Mouse (Mus musculus) CH12.LX (cell line): ENCODE measurements around the gene Stag3. TPM values are rescaled to one million over a fixed set of nuclear protein-coding genes. Genes with fewer than 3 reads are reported as not detected.

Source experiments
- DNase-seq: peaks from one replicate; pipeline ENCODE4 v3.0.0-alpha.2; 2013; ENCODE audit errors: extremely low read depth
- H3K27ac ChIP-seq: 2 replicates; pipeline ENCODE4 v1.5.1; 2012; ENCODE audit warnings: low read depth, mild to moderate bottlenecking, control low read depth, moderate library complexity; ENCODE audit not compliant: insufficient read depth
- H3K27me3 ChIP-seq: replicated peaks from 2 replicates; pipeline ENCODE3; 2012; ENCODE audit warnings: inconsistent platforms
- H3K36me3 ChIP-seq, 2 experiments: replicated peaks in 1 of 2; 2 replicates each; pipeline versions ENCODE3 to v1.6.1; 2012; ENCODE audit warnings: inconsistent platforms in 1 of 2, low read length in 1 of 2, mild to moderate bottlenecking in 1 of 2, mixed read lengths in 1 of 2, moderate library complexity in 1 of 2; ENCODE audit not compliant: control insufficient read depth in 1 of 2, insufficient read depth in 1 of 2
- H3K4me1 ChIP-seq, 2 experiments: 2 replicates each; pipeline ENCODE4 v1.6.1; 2012; ENCODE audit warnings: inconsistent platforms in 1 of 2, moderate library complexity in 1 of 2; ENCODE audit not compliant: insufficient read depth in 2 of 2, control insufficient read depth in 1 of 2
- H3K4me2 ChIP-seq: 2 replicates; pipeline ENCODE4 v1.6.1; 2012; ENCODE audit warnings: low read depth, mild to moderate bottlenecking, control low read depth; ENCODE audit not compliant: poor library complexity, insufficient read depth, severe bottlenecking
- H3K4me3 ChIP-seq, 3 experiments: fragments of 150-350 bp in 1 of 3; sonication (generic) in 1 of 3; replicated peaks in 1 of 3; 2 replicates each; pipeline versions ENCODE3 to v1.5.1; 2011 to 2012; ENCODE audit warnings: low read depth in 2 of 3, low read length in 2 of 3, mild to moderate bottlenecking in 2 of 3, moderate library complexity in 2 of 3, control low read depth in 1 of 3, improper control_type of control experiment in 1 of 3, inconsistent platforms in 1 of 3, mixed read lengths in 1 of 3; ENCODE audit not compliant: poor library complexity in 1 of 3
- H3K79me2 ChIP-seq: replicated peaks from 2 replicates; pipeline ENCODE4 v1.6.1; 2012; ENCODE audit warnings: mild to moderate bottlenecking, moderate library complexity; ENCODE audit not compliant: control insufficient read depth, poor library complexity, insufficient read depth, severe bottlenecking; ENCODE audit errors: extremely low read depth
- H3K9ac ChIP-seq: 2 replicates; pipeline ENCODE4 v1.6.1; 2012; ENCODE audit warnings: low read depth, mild to moderate bottlenecking, control low read depth, moderate library complexity; ENCODE audit not compliant: insufficient read depth
- H3K9me3 ChIP-seq: replicated peaks from 2 replicates; pipeline ENCODE3; 2012; ENCODE audit warnings: low read length, inconsistent platforms, mixed read lengths
- CHD1 ChIP-seq: IDR thresholded peaks from 2 replicates; pipeline ENCODE4 v1.6.1; 2012; ENCODE audit warnings: low read depth, low read length, improper control_type of control experiment, inconsistent platforms
- CHD2 ChIP-seq: IDR thresholded peaks from 2 replicates; pipeline ENCODE4 v1.6.1; 2011; ENCODE audit warnings: low read length, improper control_type of control experiment
- CTCF ChIP-seq, 2 experiments: IDR thresholded peaks in 1 of 2; conservative IDR thresholded peaks in 1 of 2; 2 replicates each; pipeline ENCODE4 v1.5.1; 2011 to 2012; ENCODE audit warnings: low read depth in 2 of 2, low read length in 2 of 2, improper control_type of control experiment in 1 of 2, inconsistent platforms in 1 of 2, mild to moderate bottlenecking in 1 of 2, moderate library complexity in 1 of 2
- E2F4 ChIP-seq: IDR thresholded peaks from 2 replicates; pipeline ENCODE4 v1.6.1; 2011; ENCODE audit warnings: low read depth, low read length, improper control_type of control experiment; ENCODE audit not compliant: insufficient replicate concordance
- ELF1 ChIP-seq: IDR thresholded peaks from 2 replicates; pipeline ENCODE4 v1.6.1; 2014; ENCODE audit warnings: low read depth, mild to moderate bottlenecking, inconsistent platforms, low read length, improper control_type of control experiment
- ETS1 ChIP-seq: conservative IDR thresholded peaks from 2 replicates; pipeline ENCODE4 v1.6.1; 2012; ENCODE audit warnings: low read depth, mild to moderate bottlenecking, inconsistent platforms, low read length, improper control_type of control experiment, moderate library complexity
- IRF4 ChIP-seq: IDR thresholded peaks from 2 replicates; pipeline ENCODE4 v1.6.1; 2014; ENCODE audit warnings: low read depth, mild to moderate bottlenecking, inconsistent platforms, low read length, improper control_type of control experiment
- MAFK ChIP-seq: IDR thresholded peaks from 2 replicates; pipeline ENCODE4 v1.6.1; 2011; ENCODE audit warnings: low read length, improper control_type of control experiment; ENCODE audit not compliant: insufficient replicate concordance
- NELFE ChIP-seq: IDR thresholded peaks from 2 replicates; pipeline ENCODE4 v1.6.1; 2011; ENCODE audit warnings: low read depth, low read length, improper control_type of control experiment
- POLR2A ChIP-seq: IDR thresholded peaks from 2 replicates; pipeline ENCODE4 v1.6.1; 2011; ENCODE audit warnings: low read depth, mild to moderate bottlenecking, improper control_type of control experiment, low read length
- POLR2AphosphoS2 ChIP-seq: IDR thresholded peaks from 2 replicates; pipeline ENCODE4 v1.6.1; 2011; ENCODE audit warnings: low read depth, low read length, improper control_type of control experiment
- RCOR1 ChIP-seq: conservative IDR thresholded peaks from 2 replicates; pipeline ENCODE4 v1.6.1; 2012; ENCODE audit warnings: low read depth, mild to moderate bottlenecking, inconsistent platforms, low read length, improper control_type of control experiment
- TBP ChIP-seq: conservative IDR thresholded peaks from 2 replicates; pipeline ENCODE4 v1.6.1; 2011; ENCODE audit warnings: low read depth, low read length, improper control_type of control experiment
- TCF12 ChIP-seq: IDR thresholded peaks from 2 replicates; pipeline ENCODE4 v1.6.1; 2014; ENCODE audit warnings: low read depth, mild to moderate bottlenecking, inconsistent platforms, low read length, improper control_type of control experiment
- USF2 ChIP-seq: conservative IDR thresholded peaks from 2 replicates; pipeline ENCODE4 v1.6.1; 2011; ENCODE audit warnings: low read depth, low read length, improper control_type of control experiment
- ZKSCAN1 ChIP-seq: IDR thresholded peaks from 2 replicates; pipeline ENCODE4 v1.6.1; 2012; ENCODE audit warnings: low read depth, inconsistent platforms, low read length, improper control_type of control experiment, borderline replicate concordance
- ZNF384 ChIP-seq: IDR thresholded peaks from 2 replicates; pipeline ENCODE4 v1.6.1; 2012; ENCODE audit warnings: low read depth, low read length, improper control_type of control experiment, inconsistent platforms
- dilution Hi-C: fragments of 300-500 bp; cut with MboI; formaldehyde crosslinking; loops from 2 replicates; pipeline ENCODE4 v1.14.3; 2020; ENCODE audit warnings: low sequenced_read_pairs; ENCODE audit not compliant: extremely low pct_unique_long_range_greater_than_20kb, extremely low pct_ligation_motif_present
- in situ Hi-C: fragments of 300-500 bp; cut with MboI; formaldehyde crosslinking; loops from 3 replicates; pipeline ENCODE4 v1.14.3; 2019; ENCODE audit warnings: low sequenced_read_pairs, low pct_ligation_motif_present, low pct_unique_long_range_greater_than_20kb, mixed read lengths
- polyA plus RNA-seq: library from polyadenylated mRNA; unstranded; fragments of >175 nt; gene quantifications from 2 replicates; pipeline ENCODE4 v1.2.1, GENCODE M21; 2012; ENCODE audit warnings: low read depth; ENCODE audit not compliant: insufficient read length
- total RNA-seq, 2 experiments: library from RNA; depleted of rRNA; stranded (reverse); fragments of 300-350 nt in 1 of 2; fragments of >200 nt in 1 of 2; gene quantifications; 2 replicates each; pipeline ENCODE4 v1.2.3; 2012 to 2014

Gene Stag3
- total and polyA plus RNA-seq, 3 experiments, result not detected

DNA sequence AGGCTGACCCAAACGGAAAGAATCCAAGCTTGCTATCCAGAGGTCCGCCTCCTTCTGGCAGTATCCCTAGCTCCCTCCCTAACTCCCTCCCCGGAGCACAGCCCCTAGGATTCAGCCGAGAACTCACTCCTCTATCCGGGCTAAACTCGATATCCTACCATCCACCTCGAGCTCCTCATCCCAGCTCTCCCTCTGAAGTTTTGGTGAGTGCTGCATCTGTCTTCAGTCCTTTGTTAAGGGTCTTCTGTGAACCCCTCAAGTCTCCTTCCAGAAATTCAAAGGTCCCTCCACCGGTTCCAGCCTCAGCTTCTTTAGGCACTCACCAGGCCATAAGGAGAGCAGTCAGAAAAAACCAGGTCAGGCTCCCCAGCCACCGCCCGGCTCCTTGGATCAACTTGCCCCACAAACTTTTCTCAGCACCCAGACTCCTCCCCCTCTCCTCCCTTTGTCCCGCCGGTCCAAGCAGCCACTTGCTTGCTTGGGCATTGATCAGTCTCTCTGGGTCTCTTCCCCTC is 7.6 kb upstream of the Stag3 start, which contains the start of gene Gal3st4:
TSS of gene Gal3st4 (minus strand) at position 432 of the 515 bp plus-strand sequence.
- Histone ChIP-seq H3K27me3 (peaks cover 27% of the 10 kb centered on the region), H3K36me3 (peaks cover 0 to 5% of the 10 kb centered on the region in 2 experiments), H3K4me3 (no peak within 1 kb of the TSS), H3K4me2 (no peak within 1 kb of the TSS), H3K9ac (no peak within 1 kb of the TSS), H3K9me3 (no peaks in the 10 kb centered on the region), H3K79me2 (no peaks in the 10 kb centered on the region), H3K4me1 (peaks cover 0 to 5% of the 10 kb centered on the region in 2 experiments; a peak in 2 of 4 replicates), H3K27ac (no peak within 1 kb of the TSS)
- in situ Hi-C loops (no loop called here), dilution Hi-C loops (no loop called here)
- TF ChIP-seq ZKSCAN1 (no peak), TCF12 (no peak), POLR2A (no peak), TBP (no peak), CTCF (conservative IDR thresholded peaks at IDR 0.05 in 1 of 2, IDR thresholded peaks at IDR 0.05 in 1 of 2; ENCODE audit: low read depth in 2 of 2, low read length in 2 of 2) (no peak)
- no peak for DNase-seq

DNA sequence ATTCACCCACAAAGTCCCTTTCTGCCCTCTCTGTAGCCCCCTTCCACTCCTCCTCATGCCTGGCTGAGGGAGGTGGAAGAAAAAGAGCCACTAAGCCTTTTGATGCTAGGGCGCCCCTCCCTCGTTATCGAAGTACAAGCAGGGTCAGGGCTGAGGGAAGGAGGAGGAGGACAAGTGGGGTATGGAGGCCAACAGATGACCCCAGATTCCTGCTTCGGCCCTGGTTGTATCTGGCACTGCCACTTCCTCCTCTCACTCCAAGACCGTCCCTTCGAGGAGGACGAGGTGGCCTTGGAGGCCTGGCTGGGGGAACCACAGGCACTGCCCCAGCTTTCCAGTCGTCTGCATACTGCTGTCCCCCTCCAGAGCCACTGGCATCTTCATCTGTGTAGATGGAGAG is 5.9 kb upstream of the Stag3 start:
- Histone ChIP-seq H3K9ac (no peak overlapping the region), H3K79me2 (no peaks in the 10 kb centered on the region), H3K27ac (no peak overlapping the region), H3K9me3 (no peaks in the 10 kb centered on the region), H3K4me2 (no peak overlapping the region), H3K4me3 (no peak overlapping the region), H3K4me1 (peaks cover 0 to 5% of the 10 kb centered on the region in 2 experiments; a peak in 2 of 4 replicates), H3K27me3 (peaks cover 36% of the 10 kb centered on the region), H3K36me3 (no peaks in the 10 kb centered on the region)
- dilution Hi-C loops, result no loop called here
- in situ Hi-C loops, result no loop called here
- no peak for DNase-seq
- TF ChIP-seq POLR2AphosphoS2, result no peak
- no peak for TF ChIP-seq IRF4
- no peak for TF ChIP-seq ELF1
- no peak for TF ChIP-seq CHD1
- TF ChIP-seq MAFK, result no peak
- no peak for TF ChIP-seq E2F4
- TF ChIP-seq USF2, result no peak
- no peak for TF ChIP-seq RCOR1
- no peak for TF ChIP-seq POLR2A
- TF ChIP-seq CHD2, result no peak
- no peak for TF ChIP-seq ETS1
- TF ChIP-seq ZNF384, result no peak
- no peak for TF ChIP-seq NELFE
- TF ChIP-seq TCF12, result no peak
